Mouse (Mus musculus) frontal cortex, postnatal 36 days (tissue): ENCODE data around the gene Rufy2.
A peak's percentile ranks its signal among the peaks of the same experiment; 100 is the strongest.
"Not testable (repeated sequence)": the region's sequence is repeated elsewhere in the genome, so short reads cannot be mapped to it uniquely, and the experiment has no call there.

Experiments used
- DNase-seq, 2 experiments: peaks; one replicate each; pipeline ENCODE4 v3.0.0; 2022; ENCODE audit warnings: low spot score in 2 of 2

The Rufy2 gene

DNA sequence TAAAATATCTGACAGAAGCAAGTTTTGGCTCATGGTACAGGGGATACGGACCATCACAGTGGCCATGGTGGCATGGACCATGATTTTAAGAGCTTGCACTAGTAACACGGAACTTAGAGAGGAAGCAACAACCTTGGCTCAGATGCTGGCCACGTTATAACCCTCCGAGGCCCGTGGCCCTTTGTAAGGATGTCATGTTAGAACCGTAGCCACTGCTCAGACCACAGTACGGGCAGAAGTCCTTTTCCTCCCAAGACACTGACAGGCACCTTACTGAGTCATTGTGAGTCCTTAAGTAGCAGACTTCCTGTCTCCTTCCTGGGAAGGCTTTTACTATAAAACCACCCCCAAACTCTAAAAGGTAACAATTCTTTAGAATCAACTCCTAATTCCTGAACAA, 71.2 kb downstream of the Rufy2 start:
- no peak for DNase-seq

DNA sequence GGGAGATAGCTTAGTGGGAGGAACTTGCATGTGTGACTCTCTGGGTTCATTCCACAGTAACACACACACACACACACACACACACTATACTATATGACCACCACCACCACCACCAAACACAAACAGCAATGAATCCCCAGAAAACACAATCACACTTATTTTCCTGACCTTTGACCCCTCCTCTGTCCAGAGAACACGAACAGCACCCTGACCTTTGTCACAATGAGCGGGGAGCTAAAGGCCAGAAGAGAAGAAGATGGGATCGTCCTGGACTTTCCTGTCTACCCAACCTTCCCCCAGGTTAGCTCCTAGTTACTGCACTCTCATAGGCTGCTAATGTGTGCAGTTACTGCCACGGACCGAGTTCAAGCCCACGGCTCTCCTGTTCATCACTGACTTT, 72.0 kb downstream of the Rufy2 start:
- DNase-seq = no peak

DNA sequence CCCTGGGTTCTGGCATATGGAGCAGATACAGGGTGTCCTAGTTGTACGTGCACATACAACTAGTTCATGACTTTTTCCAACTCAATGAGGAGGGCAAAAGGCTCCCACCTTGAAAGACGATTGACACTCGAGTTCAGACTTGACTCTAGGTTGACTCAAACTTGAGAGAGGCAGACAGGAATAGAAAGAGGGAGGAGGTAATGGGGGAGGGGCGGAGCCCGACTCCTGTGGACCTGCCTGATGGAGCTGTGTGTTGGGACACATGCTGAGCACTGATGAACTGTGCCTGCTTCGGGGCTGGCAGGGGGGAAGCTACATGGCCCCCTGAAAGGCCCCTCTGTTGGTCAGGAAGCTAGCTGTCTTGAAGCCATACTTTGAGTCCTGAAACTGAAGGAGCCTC, 73.0 kb downstream of the Rufy2 start:
- DNase-seq = no peak

DNA sequence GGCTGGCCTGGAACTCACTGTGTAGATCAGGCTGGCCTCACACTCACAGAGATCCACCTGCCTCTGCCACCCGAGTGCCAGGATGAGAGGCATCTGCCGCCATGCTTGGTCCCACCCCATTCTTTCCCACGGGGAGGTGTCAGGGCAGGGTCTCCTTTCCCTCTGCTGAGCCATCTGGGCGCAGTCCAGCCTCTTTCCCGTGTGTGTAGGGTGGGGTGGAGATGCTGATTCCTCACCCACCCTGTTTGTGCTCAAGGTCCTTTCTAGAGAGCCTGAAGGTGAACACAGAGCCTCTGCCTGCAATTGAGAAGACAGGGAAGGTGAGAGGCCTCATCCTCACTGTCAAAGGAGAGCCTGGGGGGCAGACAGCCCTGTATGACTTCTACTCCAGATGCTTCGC, 74.0 kb downstream of the Rufy2 start:
- not testable (repeated sequence) for DNase-seq

DNA sequence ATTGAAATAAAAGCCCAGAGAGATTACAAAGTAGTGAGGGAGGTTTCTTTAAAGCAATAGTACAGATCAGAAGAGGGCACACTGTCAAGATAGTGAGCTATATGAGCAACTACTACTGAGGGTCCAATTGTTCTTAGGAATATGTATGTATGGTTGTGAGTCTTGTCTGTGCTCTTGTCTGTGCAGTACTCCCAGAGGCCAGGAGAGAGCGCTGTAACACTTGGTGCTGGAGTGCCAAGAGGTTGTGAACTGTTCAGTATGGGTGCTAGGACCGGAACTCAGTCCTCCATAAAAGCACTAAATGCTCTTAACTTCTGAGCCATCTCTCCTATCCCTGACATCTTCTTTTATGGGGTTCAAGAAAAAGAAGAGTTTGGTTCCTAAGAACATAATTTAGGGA, 74.6 kb downstream of the Rufy2 start:
- no peak for DNase-seq

DNA sequence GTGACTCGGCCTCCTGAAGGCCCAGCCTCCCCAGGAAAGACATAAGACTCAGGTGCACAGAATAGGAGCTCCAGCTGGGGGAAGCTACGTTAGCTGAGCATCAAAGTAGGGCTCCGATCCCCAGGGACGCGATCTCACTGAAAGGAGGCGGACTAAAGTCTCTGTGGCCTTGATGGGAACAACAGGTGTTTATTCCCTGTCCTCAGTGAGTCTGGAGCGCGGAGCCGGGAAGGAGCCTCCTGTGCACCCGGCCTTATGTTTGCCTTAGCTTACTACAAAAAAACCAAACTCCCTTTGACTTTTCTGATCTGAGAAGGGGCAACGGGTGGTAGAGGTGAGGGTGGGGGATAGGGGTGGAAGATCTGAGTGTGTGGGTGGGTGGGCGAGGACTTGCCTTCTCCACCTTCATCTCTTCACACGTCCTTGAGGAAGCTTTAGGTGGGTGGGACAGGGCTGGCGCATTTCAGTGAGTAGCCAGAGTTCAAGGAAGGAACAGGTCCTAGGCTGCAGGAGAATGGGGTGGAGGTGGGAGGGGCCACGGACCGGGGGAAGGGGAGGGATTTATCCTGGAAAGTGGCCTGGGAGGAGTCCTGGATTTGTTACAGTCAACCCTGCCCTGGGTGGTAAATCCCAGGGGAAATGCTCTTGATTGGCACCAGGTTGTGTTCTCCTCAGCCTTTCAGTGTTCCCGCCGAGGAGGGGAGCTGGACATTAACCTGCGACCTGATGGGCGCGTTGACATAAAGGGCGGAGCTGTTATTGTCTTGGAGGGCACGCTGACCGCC, 77.1 kb downstream of the Rufy2 start:
- DNase-seq = no peak

DNA sequence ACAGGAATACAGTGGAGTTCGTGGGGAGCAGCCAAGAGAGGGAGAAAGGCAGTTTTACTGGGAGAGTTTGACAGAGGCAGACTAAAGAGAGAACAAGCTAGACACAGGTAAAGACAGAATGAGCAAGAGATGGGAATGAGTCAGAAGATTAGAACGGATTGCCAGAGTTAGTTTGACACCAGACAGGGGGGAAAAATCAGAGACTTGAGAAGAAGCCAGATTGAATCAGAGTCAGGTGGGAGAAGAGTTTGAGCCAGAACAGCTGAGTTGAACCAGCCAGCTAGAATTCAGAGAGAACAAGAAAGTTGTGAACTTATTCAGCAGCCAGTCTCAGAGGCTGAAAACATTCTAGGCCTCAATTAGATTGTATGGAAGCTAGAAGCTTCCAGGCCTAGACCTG, 79.8 kb downstream of the Rufy2 start, which contains the start of gene Pbld1:
Gene Pbld1, plus strand, starts transcription at position 301 of the 400 bp plus-strand sequence.
- DNase-seq = no peak

DNA sequence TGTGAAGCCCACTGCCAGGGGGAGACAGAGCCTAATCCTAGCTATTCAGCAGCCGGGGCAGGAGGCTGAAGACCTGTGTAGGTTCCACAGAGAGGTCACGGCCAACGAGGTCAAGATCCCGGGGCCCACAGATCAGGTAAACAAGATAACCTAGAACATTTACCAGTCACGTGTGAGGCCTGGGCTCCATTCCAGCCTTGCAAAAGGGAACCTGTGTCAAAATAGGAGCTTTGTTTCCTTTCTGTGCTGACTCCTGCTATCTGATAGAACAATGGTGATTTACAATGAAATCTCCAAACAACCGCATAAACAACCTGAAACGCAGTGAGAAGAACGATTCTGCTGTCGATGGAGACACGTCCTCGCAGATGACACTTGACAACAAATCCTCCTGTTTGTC, 80.4 kb downstream of the Rufy2 start:
- no peak for DNase-seq

DNA sequence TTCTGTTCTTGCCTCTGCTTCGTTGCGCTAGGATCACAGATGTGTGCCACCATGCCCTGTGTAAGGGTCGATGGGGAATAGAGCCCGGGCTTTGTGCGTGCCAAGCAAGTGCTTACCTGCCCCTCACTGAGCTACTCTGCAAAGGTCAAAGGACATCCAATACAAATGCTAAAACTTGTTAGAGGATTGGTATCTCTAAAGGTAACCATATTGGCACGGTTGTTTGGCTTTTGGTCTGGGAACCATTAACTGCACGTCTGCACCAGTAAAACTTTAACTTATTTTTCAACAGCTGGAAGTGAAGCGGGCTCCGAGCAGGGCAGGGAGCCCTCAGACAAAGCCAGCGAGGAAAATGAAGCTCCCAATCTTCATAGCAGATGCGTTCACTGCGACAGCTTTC, 81.2 kb downstream of the Rufy2 start:
- DNase-seq = no peak

DNA sequence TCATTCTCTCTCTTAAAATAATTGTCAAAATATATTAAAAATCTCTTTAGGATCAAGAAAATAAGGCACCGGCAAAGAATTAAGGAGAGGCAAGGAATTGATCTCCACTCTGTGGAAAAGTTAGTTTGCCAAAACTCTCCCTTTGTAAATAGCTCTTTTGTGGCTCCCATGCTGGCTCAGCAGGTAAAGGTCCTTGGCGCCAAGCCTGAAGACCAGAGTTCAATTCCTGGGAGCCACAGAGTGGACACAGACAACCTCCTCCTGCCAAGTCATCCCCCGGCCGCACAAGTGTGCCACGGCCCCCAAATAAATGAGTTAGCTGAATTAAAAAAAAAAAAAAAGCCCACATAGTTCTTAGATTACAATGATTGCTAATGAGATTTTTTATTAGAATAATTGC, 82.7 kb downstream of the Rufy2 start:
- no peak for DNase-seq

DNA sequence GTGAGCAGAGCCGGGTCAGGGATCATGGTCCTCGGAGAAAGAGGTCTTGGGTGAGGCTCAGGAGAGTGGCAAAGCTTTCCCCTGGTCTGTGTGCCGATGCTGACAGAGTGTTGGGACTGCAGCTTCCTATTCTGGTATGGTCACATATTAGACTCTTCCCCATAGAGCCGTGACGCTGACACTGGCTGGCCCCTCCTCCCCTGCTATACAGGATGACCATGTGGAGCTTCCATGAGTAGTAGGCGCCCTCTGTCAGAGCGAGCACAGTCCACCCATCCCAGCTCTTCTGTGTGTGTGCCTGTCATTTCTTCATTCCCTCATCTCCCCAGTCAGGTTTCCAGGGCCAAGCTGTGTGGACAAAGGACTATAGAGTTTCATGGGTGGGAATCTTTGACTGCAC, 83.3 kb downstream of the Rufy2 start:
- DNase-seq = no peak

DNA sequence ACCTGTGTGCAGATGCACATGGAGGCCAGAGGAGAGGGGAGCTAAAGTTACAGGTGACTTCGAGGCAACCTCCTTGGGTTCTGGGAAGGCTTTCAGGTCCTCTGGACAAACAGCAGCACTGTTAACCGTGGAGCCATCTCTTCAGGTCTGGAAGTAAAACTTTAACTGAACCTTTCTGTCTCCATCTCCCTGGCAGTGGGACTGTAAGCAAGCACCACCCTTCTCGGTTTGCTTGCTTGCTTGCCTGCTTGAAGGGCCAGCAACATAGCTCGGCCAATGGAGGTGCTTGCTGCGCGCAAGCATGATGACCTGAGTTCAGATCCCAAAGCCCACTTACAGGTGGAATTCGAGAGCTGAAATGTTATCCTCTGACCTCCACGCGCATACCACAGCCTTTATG, 84.5 kb downstream of the Rufy2 start:
- DNase-seq = no peak

DNA sequence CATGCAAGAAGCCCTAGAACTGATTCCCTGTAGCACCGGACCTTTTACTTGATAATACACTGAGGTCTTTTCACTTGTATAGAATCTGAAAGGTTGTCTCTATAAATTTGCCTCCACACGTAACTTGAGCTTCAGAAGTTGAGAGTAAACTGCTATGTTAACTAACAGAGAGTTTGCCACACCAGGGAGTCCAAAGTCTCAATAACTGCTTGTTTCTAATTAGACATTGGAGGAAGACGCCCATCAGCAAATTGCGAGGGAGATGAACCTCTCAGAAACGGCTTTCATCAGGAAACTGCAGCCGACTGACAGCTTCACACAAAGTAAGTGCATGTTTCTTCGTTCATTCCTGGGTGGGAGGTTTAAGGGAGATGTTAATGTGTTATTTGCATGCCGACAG, 85.5 kb downstream of the Rufy2 start:
- no peak for DNase-seq

DNA sequence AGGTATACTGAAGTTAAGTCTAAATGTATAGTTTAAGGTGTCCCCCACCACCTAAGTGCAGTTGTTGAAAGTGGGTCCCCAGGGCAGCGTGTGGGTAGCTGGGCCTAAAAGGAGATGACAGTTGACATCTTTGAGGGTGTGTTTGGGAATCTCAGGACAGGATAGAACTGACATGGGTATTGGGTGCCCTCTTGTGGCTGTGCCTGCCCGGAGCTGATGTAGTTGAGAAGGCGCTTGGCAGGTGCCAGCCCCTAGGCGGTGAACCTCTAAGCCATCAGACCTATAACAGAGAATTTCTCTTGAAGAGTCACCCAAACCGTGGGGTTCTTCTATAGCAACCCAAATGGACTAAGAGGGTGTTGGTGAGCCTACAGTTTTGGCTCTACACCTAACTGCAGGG, 86.0 kb downstream of the Rufy2 start:
- DNase-seq = peak; percentile 73 to 84
